In genomic region chr1:157560654-157561386, GRCm38 (mm10) we compare ENCODE assay signal across 8 mouse cellular contexts. TPM values are rescaled to one million over a fixed set of nuclear protein-coding genes. Genes with fewer than 3 reads are reported as not detected.
A peak's percentile ranks its signal among the peaks of the same experiment; 100 is the strongest.
DNase-seq lines count a peak whose midpoint lies in the region; ATAC-seq and TF ChIP-seq lines count a peak whose summit lies in the region.

No protein-coding gene starts in this region.

- no peak overlapping the region for H3K4me3 ChIP-seq in embryonic facial prominence, embryonic 10.5 days
- no peak overlapping the region for H3K4me3 ChIP-seq in hindbrain, postnatal 0 days (ENCODE audit: low read length)
- no peak overlapping the region for H3K4me3 ChIP-seq in lung, adult 2 months (replicated peaks; ENCODE audit: extremely low read depth, low read depth, low read length)
- H3K4me3 ChIP-seq in olfactory bulb, adult 2 months (ENCODE audit: insufficient read depth, low read depth, low read length), result no peak overlapping the region

- 13% methylated on average over 8 of the region's 8 CpGs for WGBS in embryonic facial prominence, embryonic 10.5 days
- whole genome bisulfite sequencing in hindbrain, postnatal 0 days, result 15% methylated on average over 8 of the region's 8 CpGs
- 20% methylated on average over 8 of the region's 8 CpGs for WGBS in lung, adult 2 months
- WGBS in olfactory bulb, adult 2 months, result 41% methylated on average over 8 of the region's 8 CpGs

- TF ChIP-seq CTCF in hindbrain, postnatal 0 days (IDR thresholded peaks at IDR 0.05; ENCODE audit: low read depth), result peak; percentile 79
- peak; percentile 77 for TF ChIP-seq CTCF in lung, adult 2 months (IDR thresholded peaks at IDR 0.05; ENCODE audit: insufficient read depth, low read length)
- TF ChIP-seq CTCF in olfactory bulb, adult 2 months (IDR thresholded peaks at IDR 0.05; ENCODE audit: insufficient read depth, low read depth, low read length), result peak; percentile 54; the same call in 1 of the 2 replicates

- DNase-seq in heart, adult 11 months, result peak; percentile 89
- DNase-seq in heart, adult 8-10 months (ENCODE audit: low spot score), result no peak
- peak; percentile 18 for DNase-seq in T-cell, adult 2 months (ENCODE audit: low spot score)
- peak; percentile 49 for DNase-seq in embryonic facial prominence, embryonic 10.5 days (ENCODE audit: low spot score)
- peak; percentile 77 for DNase-seq in hindbrain, postnatal 0 days (ENCODE audit: low spot score)
- DNase-seq in lung, adult 2 months, result no peak
- no peak for DNase-seq in layer of hippocampus, postnatal 14 days (ENCODE audit: low spot score in 2 of 2)

- no peak overlapping the region for H3K4me2 ChIP-seq in hindbrain, postnatal 0 days (ENCODE audit: low read depth, low read length)

- H3K9me3 ChIP-seq in embryonic facial prominence, embryonic 10.5 days, result no peaks in the 10 kb centered on the region
- no peaks in the 10 kb centered on the region for H3K9me3 ChIP-seq in hindbrain, postnatal 0 days (ENCODE audit: low read length)

- H3K9ac ChIP-seq in hindbrain, postnatal 0 days (replicated peaks; ENCODE audit: low read length), result no peak overlapping the region

- peak; percentile 75 for ATAC-seq in hindbrain, postnatal 0 days

- no peak for TF ChIP-seq POLR2A in lung, adult 2 months (IDR thresholded peaks at IDR 0.05; ENCODE audit: borderline replicate concordance, extremely low read depth, low read depth, low read length)
- no peak for TF ChIP-seq POLR2A in olfactory bulb, adult 2 months (IDR thresholded peaks at IDR 0.05; ENCODE audit: insufficient read depth, low read depth, low read length)

- no peak overlapping the region for H3K27ac ChIP-seq in embryonic facial prominence, embryonic 10.5 days (replicated peaks)
- no peak overlapping the region for H3K27ac ChIP-seq in hindbrain, postnatal 0 days
- H3K27ac ChIP-seq in olfactory bulb, adult 2 months (ENCODE audit: insufficient read depth, low read depth, low read length), result no peak overlapping the region

- H3K27me3 ChIP-seq in embryonic facial prominence, embryonic 10.5 days (replicated peaks; ENCODE audit: low read depth, poor library complexity, severe bottlenecking), result peaks cover 10% of the 10 kb centered on the region
- no peaks in the 10 kb centered on the region for H3K27me3 ChIP-seq in hindbrain, postnatal 0 days (ENCODE audit: insufficient read depth, low read length)

- H3K36me3 ChIP-seq in embryonic facial prominence, embryonic 10.5 days (replicated peaks), result no peaks in the 10 kb centered on the region
- H3K36me3 ChIP-seq in hindbrain, postnatal 0 days (ENCODE audit: insufficient read depth, low read length), result no peaks in the 10 kb centered on the region

- peaks cover 6% of the 10 kb centered on the region; the same call in 1 of the 2 replicates for H3K4me1 ChIP-seq in embryonic facial prominence, embryonic 10.5 days
- 0 out of 2 replicates have a peak, but pooled peaks cover 3% of the 10 kb centered on the region for H3K4me1 ChIP-seq in hindbrain, postnatal 0 days (ENCODE audit: insufficient read depth, low read length)
- H3K4me1 ChIP-seq in lung, adult 2 months (ENCODE audit: control insufficient read depth, insufficient read depth, low read length), result 0 out of 2 replicates have a peak, but pooled peaks cover 2% of the 10 kb centered on the region
- H3K4me1 ChIP-seq in olfactory bulb, adult 2 months (ENCODE audit: control insufficient read depth, insufficient read depth, low read length), result peaks cover 14% of the 10 kb centered on the region

RNA-seq across cellular contexts. Expression of gene Sec16b, which starts 54.3 kb away (rescaled TPM):
- total RNA-seq in heart, adult 8-10 months (2022), result 1 to 10 TPM in 1 of 4 experiments, under 1 TPM in 3; 0.82 to 1.9 (median 0.86) TPM
- polyA plus RNA-seq in embryonic facial prominence, embryonic 10.5 days (2016; fragmentation: Nextera tagmentation; extraction: Ambion mirVana), result 0.67 and 0.82 TPM in 2 replicates
- 0.21 and 0.22 TPM in 2 replicates for total RNA-seq in hindbrain, postnatal 0 days (2014; rRNA removed)
- 0.41 and 0.54 TPM in 2 replicates for polyA plus RNA-seq in hindbrain, postnatal 0 days (2015; fragmentation: Nextera tagmentation; extraction: Ambion mirVana)
- 5.8 and 8.0 TPM in 2 replicates for polyA plus RNA-seq in lung, adult 2 months (2012; rRNA removed)
- not detected in 2 replicates for polyA plus RNA-seq in olfactory bulb, adult 2 months (2012; ENCODE audit: insufficient read depth, insufficient read length, low replicate concordance, missing spikeins)
- total RNA-seq in layer of hippocampus, postnatal 14 days (2021), result under 1 TPM; 0.33 to 0.51 TPM

Comparison
In these comparisons a context has a peak if more than half of its experiments do, and no peak if none do; other contexts are left out.
1. DNase-seq: peak in heart, adult 11 months (single experiment), T-cell, adult 2 months (single experiment), embryonic facial prominence, embryonic 10.5 days (single experiment) and hindbrain, postnatal 0 days (single experiment); none in heart, adult 8-10 months (single experiment), lung, adult 2 months (single experiment) and layer of hippocampus, postnatal 14 days (0 of 2).
2. Peak in every context shown above with its lines, with median percentiles within 50 percentile points of each other: CTCF ChIP-seq.